Comparison of ENCODE assay signal across 14 mouse cellular contexts in genomic region chr5:16155375-16156284, GRCm38 (mm10).
"Had no signal": no experiment of that assay in that cellular context is flagged by ENCODE, and none has a peak within 500 bp of the region (broad histone marks: within the 10 kb centered on the region; RNA-seq: fewer than 3 reads in every experiment).

No protein-coding gene starts in this region.

- DNase-seq: kidney, postnatal 4 days; lung, embryonic 14.5 days; lung, postnatal 10 days; lung, postnatal 4 days; midbrain, embryonic 14.5 days; right cerebral cortex, adult 18-20 months; right cerebral cortex, postnatal 25 days; thymus, postnatal 36 days had no signal

- H3K4me2 ChIP-seq: limb, embryonic 15.5 days; liver, embryonic 12.5 days; lung, embryonic 14.5 days; neural tube, embryonic 15.5 days had no signal

- H3K27ac ChIP-seq: left cerebral cortex, adult 2 months; limb, embryonic 15.5 days; liver, embryonic 12.5 days; midbrain, embryonic 10.5 days; neural tube, embryonic 15.5 days had no signal

- H3K9ac ChIP-seq: limb, embryonic 15.5 days; liver, embryonic 12.5 days; lung, embryonic 14.5 days; neural tube, embryonic 15.5 days had no signal

- H3K36me3 ChIP-seq: limb, embryonic 15.5 days; liver, embryonic 12.5 days; midbrain, embryonic 10.5 days; neural tube, embryonic 15.5 days had no signal

- H3K4me3 ChIP-seq: left cerebral cortex, adult 2 months; limb, embryonic 15.5 days; liver, embryonic 12.5 days; midbrain, embryonic 10.5 days; myocyte; neural tube, embryonic 15.5 days had no signal

- H3K4me1 ChIP-seq: limb, embryonic 15.5 days; liver, embryonic 12.5 days; midbrain, embryonic 10.5 days; neural tube, embryonic 15.5 days had no signal

- H3K27me3 ChIP-seq: limb, embryonic 15.5 days; liver, embryonic 12.5 days; neural tube, embryonic 15.5 days had no signal

- ATAC-seq: liver, embryonic 12.5 days had no signal

- H3K9me3 ChIP-seq: limb, embryonic 15.5 days; liver, embryonic 12.5 days; midbrain, embryonic 10.5 days; neural tube, embryonic 15.5 days had no signal
